Mouse (Mus musculus) brain, embryonic 14.5 days (tissue): ENCODE measurements at regions not wholly inside any gene's neighbourhood (a gene's known extent, or its start where the extent isn't known, plus 50 kb on each side); places are given as distances from the start of the nearest gene placed in this dataset.

ENCODE experiments used
- CTCF ChIP-seq: fragments of 200-500 bp; IDR thresholded peaks from 2 replicates; pipeline ENCODE4 v1.5.1; 2012; ENCODE audit warnings: inconsistent platforms, mild to moderate bottlenecking, moderate library complexity, borderline replicate concordance; ENCODE audit not compliant: insufficient read depth, insufficient read length; ENCODE audit errors: extremely low read depth
- POLR2A ChIP-seq: fragments of 200-500 bp; IDR thresholded peaks from 2 replicates; pipeline ENCODE4 v1.6.1; 2012; ENCODE audit warnings: mild to moderate bottlenecking, inconsistent platforms, borderline replicate concordance; ENCODE audit not compliant: poor library complexity, insufficient read depth, insufficient read length, severe bottlenecking; ENCODE audit errors: extremely low read depth

DNA sequence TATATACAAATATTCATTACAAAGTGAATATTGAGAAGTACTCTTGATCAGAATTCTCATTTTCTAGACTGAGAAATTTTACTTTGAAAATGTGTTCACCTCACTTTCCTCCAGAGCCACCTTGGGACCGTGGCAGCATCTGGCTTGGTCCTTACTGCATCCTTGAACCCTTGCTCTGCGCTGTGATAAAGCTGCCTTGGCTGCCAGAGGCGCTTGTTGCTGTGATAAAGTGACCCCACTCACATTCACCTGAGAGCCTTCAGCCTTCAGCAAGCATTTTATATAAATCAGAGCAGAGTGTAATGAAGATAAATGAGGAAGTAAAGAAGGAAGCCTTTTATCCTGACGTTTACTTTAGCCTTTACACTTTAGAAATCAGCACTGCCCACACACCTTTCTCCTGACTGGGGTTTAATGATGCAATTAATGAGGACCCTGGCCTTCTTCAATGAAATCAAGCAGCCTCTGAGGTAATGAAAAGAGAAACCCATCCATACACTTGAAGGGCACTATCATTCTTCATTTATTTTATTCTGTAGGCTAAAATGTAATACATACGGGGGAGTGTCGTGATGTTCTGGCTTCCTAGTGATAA is 532.8 kb downstream of the Rfpl4b start:
- no peak for TF ChIP-seq CTCF
- no peak for TF ChIP-seq POLR2A
